Mouse (Mus musculus) kidney, adult 18-20 months (tissue): ENCODE results near the gene Zfp942.

Source experiments
- DNase-seq: peaks from one replicate; pipeline ENCODE4 v3.0.0; 2021

Gene Zfp942

DNA sequence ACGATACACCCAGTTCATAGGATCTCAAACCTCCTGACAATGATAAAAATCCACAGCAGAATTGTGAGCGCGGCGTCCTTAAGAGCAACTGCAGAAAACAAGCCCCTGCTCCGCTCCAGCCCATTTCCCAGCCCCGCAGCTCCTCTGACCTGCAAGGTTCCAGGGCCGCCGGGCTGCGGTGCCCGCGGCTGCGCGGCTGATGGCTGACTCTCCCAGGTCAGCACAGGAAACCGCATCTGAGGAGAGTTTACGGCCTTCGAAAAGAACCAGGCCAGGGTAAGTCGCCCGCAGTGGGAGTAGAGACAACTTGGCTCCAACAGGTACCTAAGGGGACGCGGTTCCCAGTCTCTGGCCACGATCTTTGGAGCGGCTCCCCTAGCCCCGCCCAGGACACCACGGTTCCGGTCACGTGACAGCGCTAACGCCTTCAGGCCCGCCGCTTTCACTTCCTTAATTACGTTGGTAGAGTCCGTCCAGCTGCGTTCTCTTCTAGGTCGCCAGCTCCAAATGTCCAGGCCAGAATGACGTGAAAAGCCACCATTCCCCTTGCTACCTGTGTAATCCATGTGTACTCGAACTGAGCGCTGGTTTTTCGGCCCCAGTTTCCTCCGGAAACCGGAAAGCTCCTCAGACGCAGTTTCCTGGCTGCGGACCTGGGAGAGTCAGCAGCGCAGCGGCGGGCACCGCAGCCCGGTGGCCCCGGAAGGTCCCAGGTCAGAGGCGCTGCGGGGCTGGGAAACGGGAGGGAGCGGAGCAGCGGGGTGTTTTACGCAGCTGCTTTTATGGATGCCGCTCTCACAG, at the start of gene Zfp942, which contains the start of gene Zfp943:
Gene Zfp942, minus strand, starts transcription at position 358 of the 801 bp plus-strand sequence.
Gene Zfp943, plus strand, starts transcription at position 446 of the 801 bp plus-strand sequence.
- DNase-seq: peak; percentile 86

DNA sequence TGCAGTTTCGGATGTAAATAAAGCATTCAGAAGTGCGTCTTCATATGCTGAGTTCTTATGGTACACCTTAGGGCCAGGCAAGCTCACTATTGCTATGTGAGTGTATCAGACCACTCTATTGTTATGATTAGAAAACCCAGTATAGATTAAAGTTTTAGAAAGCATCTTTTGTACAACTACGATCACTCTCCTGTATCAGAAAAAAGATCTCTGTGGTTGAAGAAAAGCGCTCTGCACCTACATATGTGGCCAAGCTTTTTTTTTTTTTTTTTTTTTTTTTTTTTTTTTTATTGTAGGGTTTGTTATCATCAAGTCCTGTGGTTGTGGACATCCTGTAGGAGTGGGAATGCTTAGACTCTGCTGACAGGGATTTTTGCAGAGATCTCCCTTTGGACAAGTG, 1.0 kb upstream of the Zfp942 start:
- no peak for DNase-seq

- DNase-seq: peak; percentile 65
Measured at GRCm38 (mm10) chr17:21909456-21910052, 52.7 kb downstream of the Zfp942 start, which contains the start of gene Zfp995. Gene Zfp995 (minus strand): TSS chr17:21909926.

GRCm38 (mm10) chr17:21909039-21909438, 53.2 kb downstream of the Zfp942 start:
- DNase-seq: peak; percentile 4
